Comparison of ENCODE assay signal across 8 mouse cellular contexts in genomic region chr4:152477106-152477465, GRCm38 (mm10). TPM values are rescaled to one million over a fixed set of nuclear protein-coding genes. Genes with fewer than 3 reads are reported as not detected.
DNase-seq lines count a peak whose midpoint lies in the region; ATAC-seq and TF ChIP-seq lines count a peak whose summit lies in the region.

No protein-coding gene starts in this region.

- H3K27me3 ChIP-seq in kidney, embryonic 15.5 days: peaks cover 19% of the 10 kb centered on the region
- peaks cover 16% of the 10 kb centered on the region for H3K27me3 ChIP-seq in hindbrain, embryonic 13.5 days
- H3K27me3 ChIP-seq in midbrain, embryonic 13.5 days: peaks cover 15% of the 10 kb centered on the region

- DNase-seq in kidney, postnatal 4 days: no peak
- DNase-seq in natural killer cell, adult 2 months (ENCODE audit: low spot score in 2 of 2): no peak
- no peak for DNase-seq in gastrocnemius, postnatal 14 days
- no peak for DNase-seq in cerebellum, postnatal 14 days

- H3K9me3 ChIP-seq in kidney, embryonic 15.5 days (replicated peaks): peaks cover 6% of the 10 kb centered on the region; the same call in 1 of the 2 replicates
- no peaks in the 10 kb centered on the region; the same call in none of the 2 replicates for H3K9me3 ChIP-seq in hindbrain, embryonic 13.5 days
- peaks cover 7% of the 10 kb centered on the region for H3K9me3 ChIP-seq in midbrain, embryonic 13.5 days

- H3K4me2 ChIP-seq in kidney, embryonic 15.5 days: peak overlapping the region; percentile 93
- peak overlapping the region; percentile 86 for H3K4me2 ChIP-seq in hindbrain, embryonic 13.5 days
- peak overlapping the region; percentile 74 for H3K4me2 ChIP-seq in midbrain, embryonic 13.5 days (replicated peaks)

- peaks cover 22% of the 10 kb centered on the region for H3K4me1 ChIP-seq in kidney, embryonic 15.5 days
- H3K4me1 ChIP-seq in cortical plate, adult 2 months (ENCODE audit: control insufficient read depth, insufficient read depth, low read length): peaks cover 8% of the 10 kb centered on the region
- peaks cover 43% of the 10 kb centered on the region for H3K4me1 ChIP-seq in hindbrain, embryonic 13.5 days (replicated peaks)
- H3K4me1 ChIP-seq in midbrain, embryonic 13.5 days (replicated peaks): peaks cover 39% of the 10 kb centered on the region

- intact Hi-C loops in gastrocnemius, postnatal 14 days (cut with DNase I; ENCODE audit: low total_unique reads): no loop called here

- no peak overlapping the region for H3K27ac ChIP-seq in kidney, embryonic 15.5 days
- peak overlapping the region; percentile 49 for H3K27ac ChIP-seq in cortical plate, adult 2 months (ENCODE audit: insufficient read depth, low read length)
- H3K27ac ChIP-seq in hindbrain, embryonic 13.5 days: peak overlapping the region; percentile 52; the same call in 1 of the 2 replicates
- H3K27ac ChIP-seq in midbrain, embryonic 13.5 days: peak overlapping the region; percentile 30

- ATAC-seq in kidney, embryonic 15.5 days (replicated peaks; ENCODE audit: low FRiP score): no peak; the same call in 1 of the 2 replicates
- ATAC-seq in hindbrain, embryonic 13.5 days (ENCODE audit: low FRiP score): no peak; the same call in none of the 2 replicates
- peak; percentile 64; the same call in 1 of the 2 replicates for ATAC-seq in midbrain, embryonic 13.5 days

- H3K4me3 ChIP-seq in kidney, embryonic 15.5 days (replicated peaks): peak overlapping the region; percentile 90
- H3K4me3 ChIP-seq in cortical plate, adult 2 months (ENCODE audit: insufficient read depth, low read length): peak overlapping the region; percentile 64
- H3K4me3 ChIP-seq in hindbrain, embryonic 13.5 days: peak overlapping the region; percentile 64
- peak overlapping the region; percentile 69 for H3K4me3 ChIP-seq in midbrain, embryonic 13.5 days (replicated peaks)

- WGBS in kidney, embryonic 15.5 days: under 1% methylated on average over 21 of the region's 21 CpGs
- under 1% methylated on average over 20 of the region's 21 CpGs for WGBS in hindbrain, embryonic 13.5 days
- WGBS in midbrain, embryonic 13.5 days: 0% methylated on average over 17 of the region's 21 CpGs

- H3K36me3 ChIP-seq in kidney, embryonic 15.5 days: no peaks in the 10 kb centered on the region
- H3K36me3 ChIP-seq in hindbrain, embryonic 13.5 days: peaks cover 9% of the 10 kb centered on the region
- peaks cover 10% of the 10 kb centered on the region for H3K36me3 ChIP-seq in midbrain, embryonic 13.5 days

- no peak; the same call in 1 of the 2 replicates for TF ChIP-seq POLR2A in cortical plate, adult 2 months (IDR thresholded peaks at IDR 0.05; ENCODE audit: extremely low read depth, insufficient read depth, low read length)

- no peak for TF ChIP-seq CTCF in cortical plate, adult 2 months (IDR thresholded peaks at IDR 0.05; ENCODE audit: extremely low read depth, insufficient read depth, low read length)

- peak overlapping the region; percentile 50 for H3K9ac ChIP-seq in kidney, embryonic 15.5 days
- peak overlapping the region; percentile 78 for H3K9ac ChIP-seq in hindbrain, embryonic 13.5 days
- H3K9ac ChIP-seq in midbrain, embryonic 13.5 days (replicated peaks): peak overlapping the region; percentile 76

RNA-seq across cellular contexts. Expression of gene Nphp4, which starts 0.6 kb away (rescaled TPM):
- polyA plus RNA-seq in kidney, embryonic 15.5 days (2015; fragmentation: Nextera tagmentation; extraction: Ambion mirVana): 4.1 and 4.9 TPM in 2 replicates
- polyA plus RNA-seq in cortical plate, adult 2 months (2012; rRNA removed): 14.8 and 15.7 TPM in 2 replicates
- polyA plus RNA-seq in hindbrain, embryonic 13.5 days (2015; fragmentation: Nextera tagmentation; extraction: Ambion mirVana): 5.3 and 6.6 TPM in 2 replicates
- 6.2 and 6.5 TPM in 2 replicates for polyA plus RNA-seq in midbrain, embryonic 13.5 days (2015; fragmentation: Nextera tagmentation; extraction: Ambion mirVana)
- total RNA-seq in gastrocnemius, postnatal 14 days (2021): 1 to 10 TPM; 1.2 to 1.3 TPM

RNA-seq across cellular contexts. Expression of gene Kcnab2, which starts 0.6 kb away (rescaled TPM):
- 5.9 and 6.3 TPM in 2 replicates for polyA plus RNA-seq in kidney, embryonic 15.5 days (2015; fragmentation: Nextera tagmentation; extraction: Ambion mirVana)
- 245 and 267 TPM in 2 replicates for polyA plus RNA-seq in cortical plate, adult 2 months (2012; rRNA removed)
- 21.3 and 26.2 TPM in 2 replicates for polyA plus RNA-seq in hindbrain, embryonic 13.5 days (2015; fragmentation: Nextera tagmentation; extraction: Ambion mirVana)
- polyA plus RNA-seq in midbrain, embryonic 13.5 days (2015; fragmentation: Nextera tagmentation; extraction: Ambion mirVana): 21.7 and 21.9 TPM in 2 replicates
- total RNA-seq in gastrocnemius, postnatal 14 days (2021): 1 to 10 TPM; 2.2 to 3.2 TPM
